Mouse (Mus musculus): ENCODE measurements around the gene Atp6v0a1. TPM values are rescaled to one million over a fixed set of nuclear protein-coding genes. Genes with fewer than 3 reads are reported as not detected.

Gene Atp6v0a1
- total RNA-seq, 2 experiments from 2014 or later: 16.8 to 42.7 TPM

- no peak for ATAC-seq (replicated peaks; ENCODE audit: poor library complexity, severe bottlenecking)
Observed at GRCm38 (mm10) chr11:100979887-100980286, 29.4 kb upstream of the Atp6v0a1 start.

- ATAC-seq (replicated peaks; ENCODE audit: poor library complexity, severe bottlenecking): no peak
Observed at GRCm38 (mm10) chr11:100980438-100980837, 28.8 kb upstream of the Atp6v0a1 start.

DNA sequence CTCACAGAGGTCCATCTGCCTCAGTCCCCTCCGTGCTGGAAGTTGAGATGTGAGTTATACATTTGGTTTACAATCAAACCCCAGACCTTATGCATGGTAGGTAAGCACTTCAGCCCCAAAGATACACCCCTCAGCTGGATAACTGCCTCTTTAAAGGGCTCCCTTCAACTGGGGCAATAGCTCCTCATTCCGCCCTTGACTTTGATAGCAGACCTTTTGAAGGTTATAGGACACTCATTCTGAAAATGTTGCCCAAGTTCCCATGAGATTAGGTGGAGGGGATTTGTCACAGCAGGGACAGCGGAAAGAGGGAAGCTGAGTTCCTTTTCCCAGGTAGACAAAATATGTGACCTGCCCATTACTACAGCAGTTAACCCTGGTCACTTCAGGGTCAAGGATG lies 28.0 kb upstream of the Atp6v0a1 start:
- no peak for ATAC-seq (replicated peaks; ENCODE audit: poor library complexity, severe bottlenecking)

GRCm38 (mm10) chr11:100982087-100982486 lies 27.2 kb upstream of the Atp6v0a1 start:
- ATAC-seq (replicated peaks; ENCODE audit: poor library complexity, severe bottlenecking): no peak

GRCm38 (mm10) chr11:100983125-100983777 lies 26.0 kb upstream of the Atp6v0a1 start:
- ATAC-seq (replicated peaks; ENCODE audit: poor library complexity, severe bottlenecking): peak; percentile 79

- no peak for ATAC-seq (replicated peaks; ENCODE audit: poor library complexity, severe bottlenecking)
Observed at GRCm38 (mm10) chr11:100983778-100984131, 25.5 kb upstream of the Atp6v0a1 start.

GRCm38 (mm10) chr11:100985607-100986006 lies 23.6 kb upstream of the Atp6v0a1 start:
- ATAC-seq (replicated peaks; ENCODE audit: poor library complexity, severe bottlenecking): 0 out of 2 replicates have a peak, but pooled peaks have one; percentile 28

DNA sequence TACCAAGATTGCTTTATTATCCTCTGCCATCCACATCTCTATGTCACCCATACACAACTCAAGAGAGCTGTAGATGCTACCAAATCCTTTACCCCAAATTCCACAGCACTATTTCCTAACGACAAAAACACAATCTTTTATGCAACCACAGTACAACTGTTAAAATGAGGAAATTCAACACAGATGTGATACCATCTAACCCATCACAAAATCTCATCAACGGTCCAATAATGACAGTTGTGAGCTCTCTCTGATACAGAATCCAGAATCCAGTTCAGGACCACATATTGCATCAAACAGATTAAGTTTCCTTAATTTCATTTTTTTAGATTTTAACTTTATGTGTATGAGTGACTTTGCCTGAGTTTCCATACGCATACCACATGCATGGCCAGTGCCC lies 20.6 kb upstream of the Atp6v0a1 start:
- peak; percentile 72 for ATAC-seq (replicated peaks; ENCODE audit: poor library complexity, severe bottlenecking)

DNA sequence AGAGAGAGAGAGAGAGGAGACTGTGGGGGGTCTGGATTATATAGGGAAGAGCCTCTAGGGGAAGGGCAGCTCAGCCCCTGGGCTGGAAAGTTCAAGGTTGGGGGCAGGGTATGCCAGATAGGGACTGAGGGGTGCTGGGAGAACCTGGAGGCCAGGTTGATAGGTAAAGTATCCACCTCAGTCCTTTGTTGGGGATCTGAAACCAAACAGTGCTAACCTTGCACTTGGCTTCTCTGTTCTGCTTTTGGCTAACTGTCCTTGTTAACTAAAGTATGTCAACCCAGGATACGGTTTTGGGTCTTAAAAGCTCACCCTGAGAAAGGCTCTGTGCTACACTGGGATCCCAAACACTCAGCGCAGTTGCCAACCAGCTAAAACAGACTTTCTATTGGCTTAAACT lies 19.6 kb upstream of the Atp6v0a1 start:
- no peak; the same call in 1 of the 2 replicates for ATAC-seq (replicated peaks; ENCODE audit: poor library complexity, severe bottlenecking)

GRCm38 (mm10) chr11:100991027-100991534 lies 18.2 kb upstream of the Atp6v0a1 start:
- peak; percentile 28; the same call in 1 of the 2 replicates for ATAC-seq (replicated peaks; ENCODE audit: poor library complexity, severe bottlenecking)

- no peak for ATAC-seq (replicated peaks; ENCODE audit: poor library complexity, severe bottlenecking)
Observed at GRCm38 (mm10) chr11:100993437-100993836, 15.8 kb upstream of the Atp6v0a1 start.

DNA sequence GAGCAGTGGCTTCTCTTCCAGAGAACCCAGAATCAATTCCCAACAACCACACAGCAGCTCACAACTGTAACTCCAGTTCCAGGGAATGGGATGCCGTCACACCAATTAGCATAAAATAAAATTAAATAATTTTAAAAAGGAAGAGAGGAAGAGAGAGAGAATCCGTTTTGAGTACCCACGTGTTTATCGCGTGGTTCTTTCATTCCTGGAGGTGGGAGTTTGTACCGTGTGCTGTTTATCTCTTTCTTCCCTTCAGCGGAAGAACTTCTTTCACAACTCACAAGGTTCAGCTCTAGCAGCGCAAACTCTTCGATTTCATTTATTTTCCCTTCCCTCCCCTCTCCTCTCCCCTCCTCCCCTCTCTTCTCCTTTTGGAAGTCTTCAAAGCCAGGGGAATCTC lies 15.0 kb upstream of the Atp6v0a1 start:
- 0 out of 2 replicates have a peak, but pooled peaks have one; percentile 28 for ATAC-seq (replicated peaks; ENCODE audit: poor library complexity, severe bottlenecking)

- ATAC-seq (replicated peaks; ENCODE audit: poor library complexity, severe bottlenecking): peak; percentile 77
Observed at GRCm38 (mm10) chr11:100994655-100995054, 14.6 kb upstream of the Atp6v0a1 start.

DNA sequence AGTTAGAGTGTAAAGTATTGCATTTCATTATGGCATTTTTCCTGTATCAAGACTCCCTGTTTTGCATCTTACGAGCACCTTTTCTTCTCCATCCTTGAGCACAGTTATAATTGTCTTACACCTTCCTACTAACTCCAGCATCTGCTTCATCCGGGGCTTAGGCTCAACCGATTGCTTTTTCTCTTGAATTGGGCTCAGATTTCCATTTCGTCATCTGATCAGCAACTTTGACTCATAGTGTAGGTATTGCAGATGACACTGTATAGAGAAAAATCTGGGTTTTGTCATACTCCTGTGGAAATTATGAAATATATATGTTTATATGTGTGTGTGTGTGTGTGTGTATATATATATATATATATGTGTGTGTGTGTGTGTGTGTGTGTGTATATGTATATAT lies 12.8 kb upstream of the Atp6v0a1 start:
- no peak for ATAC-seq (replicated peaks; ENCODE audit: poor library complexity, severe bottlenecking)

DNA sequence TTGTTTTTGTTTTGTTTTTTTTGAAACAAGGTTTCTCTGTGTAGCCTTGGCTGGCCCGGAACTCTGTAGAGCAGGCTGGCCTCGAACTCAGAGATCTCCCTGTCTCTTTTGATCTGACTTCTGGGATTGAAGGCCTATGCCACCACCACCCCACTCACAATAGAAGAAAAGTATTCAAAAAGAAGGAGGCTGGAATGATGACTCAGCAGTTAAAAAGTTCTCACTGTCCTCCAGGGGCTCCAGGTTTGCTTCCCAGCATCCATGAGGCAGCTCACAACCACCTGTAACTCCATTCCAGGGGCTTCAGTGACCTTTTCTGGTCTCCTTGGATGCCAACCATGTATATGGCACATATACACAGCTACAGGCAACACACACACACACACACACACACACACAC lies 10.4 kb upstream of the Atp6v0a1 start:
- ATAC-seq (replicated peaks; ENCODE audit: poor library complexity, severe bottlenecking): no peak

- ATAC-seq (replicated peaks; ENCODE audit: poor library complexity, severe bottlenecking): no peak
Observed at GRCm38 (mm10) chr11:100999254-100999653, 10.0 kb upstream of the Atp6v0a1 start.

- peak; percentile 85 for ATAC-seq (replicated peaks; ENCODE audit: poor library complexity, severe bottlenecking)
Observed at GRCm38 (mm10) chr11:101001875-101002552, 7.2 kb upstream of the Atp6v0a1 start.

GRCm38 (mm10) chr11:101003025-101003685 lies 6.1 kb upstream of the Atp6v0a1 start:
- peak; percentile 74 for ATAC-seq (replicated peaks; ENCODE audit: poor library complexity, severe bottlenecking)

DNA sequence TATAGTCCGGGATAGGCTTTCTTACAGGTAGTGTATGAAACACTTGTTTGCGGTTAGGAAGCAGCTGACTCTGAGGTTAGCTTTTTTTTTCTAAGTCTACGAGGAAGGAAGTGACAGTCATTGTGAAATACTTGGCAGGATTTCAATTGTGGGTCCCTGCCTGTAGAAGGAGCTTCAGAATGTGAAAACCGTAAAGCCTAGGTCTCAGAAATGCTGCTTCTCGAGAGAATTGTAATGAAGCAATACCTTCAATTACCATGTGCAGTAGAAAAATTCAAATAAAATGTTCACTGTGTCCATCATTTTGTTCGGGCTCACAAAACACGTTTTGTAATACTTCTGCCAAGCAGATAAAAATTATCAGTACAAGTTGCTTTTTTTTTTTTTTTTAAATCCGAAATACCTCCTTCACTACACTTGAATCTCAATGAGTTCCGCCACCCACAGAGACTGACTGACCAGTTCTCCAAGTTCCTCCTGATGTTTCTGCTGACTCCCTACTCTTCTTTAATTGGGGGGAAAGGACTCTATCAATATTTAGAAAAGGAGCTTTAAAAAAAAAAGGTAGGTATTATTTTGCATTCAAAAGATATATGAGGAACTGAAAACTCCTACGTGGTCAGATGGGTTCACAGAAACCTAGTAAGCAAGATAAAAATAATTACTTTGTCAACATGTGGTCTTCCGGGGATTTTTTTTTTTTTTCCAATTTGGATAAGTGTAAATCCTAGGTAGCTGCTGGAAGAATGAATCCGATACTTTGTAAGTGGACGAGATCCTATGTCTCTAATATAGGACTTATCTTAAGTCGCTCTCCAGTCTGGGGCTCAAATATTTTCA lies 826 bp upstream of the Atp6v0a1 start:
- ATAC-seq (replicated peaks; ENCODE audit: poor library complexity, severe bottlenecking): peak; percentile 70

Data from granulocyte monocyte progenitor cell, adult 5-6 weeks (primary cell).